Mouse (Mus musculus) T-cell, adult 2 months (primary cell): ENCODE measurements around the gene Hibadh.
A peak's percentile ranks its signal among the peaks of the same experiment; 100 is the strongest.

Experiments used
- DNase-seq: peaks from one replicate; pipeline ENCODE4 v3.0.0; 2022; ENCODE audit warnings: low spot score

Gene Hibadh

DNA sequence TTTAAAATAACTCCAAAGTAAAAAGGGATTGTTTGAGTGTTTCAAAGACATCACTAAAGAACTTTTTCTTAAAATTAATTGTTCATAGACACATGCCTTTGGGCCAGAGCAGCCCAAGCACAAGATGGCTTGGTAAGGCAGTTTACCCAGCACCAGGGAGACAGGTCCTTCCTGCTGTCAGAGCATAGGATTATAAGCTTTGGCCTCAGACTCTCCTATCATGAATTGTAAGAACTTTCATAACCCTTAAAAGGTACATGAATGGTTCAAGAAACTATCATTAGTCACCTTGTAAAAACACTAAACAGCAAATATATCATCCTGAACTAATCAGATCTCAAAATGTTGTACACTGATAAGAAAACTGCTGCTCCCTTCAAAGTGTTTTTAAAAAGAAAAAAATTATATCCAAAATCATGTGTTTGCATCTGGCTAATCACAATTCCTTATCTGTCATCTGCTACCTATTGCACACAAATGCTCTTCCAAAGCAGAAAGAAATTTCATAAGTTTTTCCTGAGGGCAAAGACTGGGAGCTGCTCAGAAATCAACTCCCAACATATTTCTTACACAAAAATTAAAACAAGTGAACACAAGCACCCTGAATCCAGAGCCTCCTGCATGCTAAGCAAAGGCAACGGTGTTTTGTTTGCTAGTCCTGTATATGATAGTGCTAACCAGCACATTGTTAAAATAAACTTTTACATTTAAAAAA, 1.6 kb downstream of the Hibadh start:
- no peak for DNase-seq

DNA sequence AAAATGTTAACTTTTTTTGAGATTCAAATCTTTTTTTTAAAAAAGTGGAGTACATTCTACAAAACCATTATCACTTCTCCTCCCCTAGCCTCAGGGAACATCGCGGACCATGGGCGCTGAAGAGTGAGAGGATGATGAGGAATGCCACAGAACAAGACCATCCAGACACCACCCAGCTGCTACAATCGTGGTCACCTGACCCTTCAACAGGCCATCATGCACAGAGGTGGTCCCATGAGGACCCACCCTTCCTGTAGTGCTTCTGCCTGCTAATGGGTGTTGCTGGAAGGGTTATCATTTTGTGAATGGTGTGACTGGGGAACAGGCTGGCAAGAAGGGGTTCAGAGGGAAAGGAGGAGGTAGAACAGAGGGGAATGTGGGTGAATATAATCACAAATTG, 2.9 kb downstream of the Hibadh start:
- DNase-seq, result no peak

DNA sequence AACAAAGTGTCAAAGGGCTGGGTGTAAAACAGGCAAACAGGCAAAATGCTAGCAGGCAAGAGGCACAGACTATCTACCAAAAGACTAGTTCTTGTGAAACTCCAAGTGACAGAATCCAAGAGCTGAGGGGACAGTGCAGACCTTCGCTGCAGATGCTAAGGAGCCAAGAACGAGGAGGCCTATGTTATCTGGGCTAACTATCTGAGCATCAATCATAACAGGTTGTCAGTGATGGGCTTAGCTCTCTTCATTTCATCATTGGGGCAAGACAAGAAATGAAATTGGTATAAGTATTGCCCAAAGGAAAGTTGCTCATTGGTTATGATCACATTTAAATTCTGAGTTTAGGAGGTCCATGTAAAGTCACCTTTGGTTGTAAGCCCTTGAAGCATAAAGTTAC, 4.8 kb downstream of the Hibadh start:
- no peak for DNase-seq

DNA sequence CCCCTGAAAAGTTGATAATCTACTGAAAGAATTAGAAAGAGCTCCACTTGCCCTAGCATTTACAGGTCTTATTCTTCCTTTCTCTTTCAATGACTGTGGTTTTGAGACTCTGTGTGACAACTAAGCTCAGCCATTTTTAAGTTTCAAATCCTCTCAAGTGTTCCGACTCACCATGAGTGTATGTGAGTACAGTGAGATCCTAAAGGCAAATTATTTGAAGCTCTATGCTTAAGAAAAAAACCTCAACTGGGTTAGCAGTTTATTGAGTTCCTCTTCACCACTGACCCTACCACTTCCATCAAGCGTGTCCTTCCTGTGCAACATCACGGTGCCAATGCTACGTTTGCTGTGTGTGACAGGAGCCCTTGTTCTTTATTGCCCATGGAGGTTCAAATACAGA, 9.6 kb downstream of the Hibadh start:
- no peak for DNase-seq

DNA sequence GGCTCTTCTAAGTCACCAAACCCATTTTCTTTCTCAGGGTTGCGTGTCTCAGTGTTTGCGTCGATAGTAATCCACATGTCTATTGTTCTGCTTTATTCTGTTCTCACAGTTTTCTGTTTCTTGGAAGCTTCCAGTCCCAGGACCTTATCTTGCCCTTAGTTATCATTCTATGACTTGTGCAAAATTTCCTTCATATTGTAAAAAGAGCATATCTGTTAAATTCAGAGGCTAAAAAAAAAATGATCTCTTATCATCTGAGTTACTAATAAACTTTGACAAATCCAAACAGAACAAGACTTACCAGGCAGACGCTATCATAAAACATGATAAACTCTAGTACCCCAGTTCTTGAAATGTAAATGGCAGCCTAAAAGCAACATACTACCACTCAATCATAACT, 11.0 kb downstream of the Hibadh start:
- no peak for DNase-seq

DNA sequence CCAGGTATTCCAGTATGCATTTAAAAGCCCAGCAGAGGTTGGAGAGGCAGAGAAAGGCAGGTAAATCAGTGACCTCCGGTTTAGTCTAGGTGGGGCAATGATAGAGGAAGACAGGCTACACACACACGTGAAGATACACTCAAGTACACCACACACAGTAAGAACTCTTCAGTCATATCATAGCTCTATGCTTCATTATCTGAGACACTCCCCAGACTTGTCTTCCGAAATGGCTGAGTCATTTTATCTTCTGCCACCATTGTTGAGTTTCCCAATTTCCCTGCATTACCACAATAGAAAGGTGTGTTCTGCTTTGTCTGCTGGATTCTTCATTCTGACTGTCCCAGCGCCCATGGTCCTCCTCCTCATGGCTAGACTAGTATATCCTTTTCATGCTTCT, 13.5 kb downstream of the Hibadh start:
- no peak for DNase-seq

DNA sequence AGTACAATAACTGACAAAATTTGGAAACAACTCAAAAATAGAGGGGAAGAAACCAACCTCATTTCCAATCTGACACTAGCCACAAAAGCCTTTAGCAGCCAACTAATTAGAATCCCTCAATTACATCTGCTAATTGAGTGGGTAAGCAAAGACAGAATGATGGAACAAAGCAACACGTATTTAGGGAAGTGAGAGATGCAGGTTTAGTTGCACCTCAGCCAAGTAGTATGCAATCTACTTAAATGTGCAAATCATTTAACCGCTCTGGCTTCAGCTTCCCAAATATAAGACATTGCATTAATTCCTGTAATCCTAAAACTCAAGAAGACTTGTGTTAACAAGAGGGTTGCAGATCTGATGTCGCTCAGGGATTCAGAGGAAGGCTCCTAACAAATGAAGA, 16.4 kb downstream of the Hibadh start:
- DNase-seq, result no peak

DNA sequence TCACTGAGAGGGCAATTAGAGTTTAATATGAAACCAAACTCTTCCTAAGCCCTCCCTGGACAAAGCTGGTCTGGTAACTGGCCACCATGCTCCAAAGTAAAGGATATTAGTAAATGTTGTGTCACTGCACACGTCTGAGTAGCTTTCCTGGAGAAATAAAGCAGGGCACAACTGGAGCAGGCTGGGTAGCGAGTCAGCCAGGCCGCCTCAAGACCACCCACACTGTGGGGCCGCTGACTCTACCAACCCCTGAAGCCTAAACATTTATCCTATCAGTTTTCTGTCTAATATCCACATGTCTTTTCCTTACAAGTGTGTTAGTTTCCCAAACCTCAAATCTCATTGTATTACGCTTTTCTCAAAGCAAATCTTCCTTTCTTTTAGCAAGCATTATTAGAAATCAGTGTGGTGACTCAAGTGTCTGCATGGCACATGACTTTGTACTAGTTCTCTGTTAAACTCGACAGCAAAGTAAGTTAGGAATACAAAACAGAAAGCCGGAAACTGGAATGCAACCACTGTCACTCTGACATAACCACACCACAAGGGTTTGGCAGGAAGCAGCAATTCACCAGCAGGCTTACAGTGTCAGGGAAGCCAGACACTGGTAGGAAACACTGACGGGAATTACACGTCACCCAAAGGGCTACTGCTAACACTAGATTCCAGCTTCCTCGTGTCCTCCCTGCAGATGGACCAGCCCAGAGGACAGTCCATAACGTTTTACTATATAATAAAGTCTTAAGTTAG, 18.3 kb downstream of the Hibadh start:
- DNase-seq, result no peak

DNA sequence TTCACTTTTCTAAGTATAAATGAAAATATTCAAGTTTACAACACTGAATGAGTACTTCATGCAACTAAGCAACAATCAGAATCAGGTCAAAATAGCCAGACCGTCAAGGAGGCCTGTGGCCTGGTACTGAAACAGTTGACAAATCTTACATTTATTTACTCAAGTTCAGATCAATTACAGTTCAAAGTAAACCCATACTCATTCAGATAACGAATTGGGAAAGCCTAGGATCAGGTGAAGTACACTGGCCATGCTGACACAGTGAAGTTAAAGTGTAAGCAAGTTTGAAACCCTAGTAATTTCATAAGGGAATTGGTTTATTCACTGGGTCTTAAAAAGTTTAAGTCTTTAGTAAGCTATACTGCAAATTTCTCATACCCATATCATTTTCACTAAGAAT, 20.1 kb downstream of the Hibadh start:
- DNase-seq, result no peak

DNA sequence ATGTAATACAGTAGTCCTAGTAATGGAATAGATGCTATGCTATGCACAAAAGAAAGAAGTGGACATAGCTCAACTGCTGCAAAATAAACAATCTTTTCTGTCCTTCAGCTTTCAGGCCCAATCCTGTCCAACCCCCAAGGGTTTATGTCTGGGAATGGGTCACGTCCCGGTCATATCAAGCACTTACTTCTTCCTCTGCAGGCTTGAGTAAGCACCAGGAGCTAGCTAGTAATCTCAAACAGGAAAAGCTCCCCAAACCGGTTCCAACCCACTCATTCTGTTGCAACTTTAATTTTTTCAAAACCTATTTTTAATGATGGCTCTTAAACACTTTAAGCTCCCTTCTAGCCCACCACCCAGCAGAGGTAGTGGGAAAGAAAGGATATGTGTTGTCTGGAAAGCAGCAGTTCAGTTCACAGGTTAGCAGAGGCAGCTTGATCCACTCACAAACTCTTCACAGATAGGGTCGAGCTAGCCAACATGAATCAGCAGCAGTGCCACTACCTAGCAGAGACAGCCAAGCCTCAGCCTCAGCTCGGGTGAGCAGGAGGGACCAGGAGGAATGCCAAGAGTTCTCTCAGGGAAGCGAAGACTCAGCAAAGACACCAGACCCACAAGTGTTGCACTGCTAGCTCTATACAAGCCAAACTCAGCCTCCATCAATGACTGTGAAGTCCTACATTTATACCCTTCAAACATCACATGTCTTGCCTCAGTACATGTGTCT, 30.4 kb downstream of the Hibadh start:
- DNase-seq, result no peak

DNA sequence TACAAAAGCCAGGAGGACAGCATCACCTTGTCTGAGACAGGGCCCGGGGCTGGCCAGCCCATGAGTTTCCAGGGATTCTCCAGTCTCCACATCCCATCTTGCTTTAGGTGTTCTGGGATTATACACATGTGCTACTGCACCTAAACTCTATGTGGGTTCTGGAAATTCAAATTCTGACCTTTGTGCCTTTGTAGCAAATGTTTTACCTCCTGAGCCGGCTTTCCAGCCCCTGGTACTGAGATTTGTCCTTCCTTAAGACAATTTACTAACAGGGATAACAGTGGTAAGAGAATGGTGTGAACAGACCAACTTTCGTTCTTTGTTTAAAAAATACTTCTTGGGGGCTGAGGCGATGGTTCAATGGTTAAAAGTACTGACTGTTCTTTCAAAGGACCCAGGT, 32.1 kb downstream of the Hibadh start:
- no peak for DNase-seq

DNA sequence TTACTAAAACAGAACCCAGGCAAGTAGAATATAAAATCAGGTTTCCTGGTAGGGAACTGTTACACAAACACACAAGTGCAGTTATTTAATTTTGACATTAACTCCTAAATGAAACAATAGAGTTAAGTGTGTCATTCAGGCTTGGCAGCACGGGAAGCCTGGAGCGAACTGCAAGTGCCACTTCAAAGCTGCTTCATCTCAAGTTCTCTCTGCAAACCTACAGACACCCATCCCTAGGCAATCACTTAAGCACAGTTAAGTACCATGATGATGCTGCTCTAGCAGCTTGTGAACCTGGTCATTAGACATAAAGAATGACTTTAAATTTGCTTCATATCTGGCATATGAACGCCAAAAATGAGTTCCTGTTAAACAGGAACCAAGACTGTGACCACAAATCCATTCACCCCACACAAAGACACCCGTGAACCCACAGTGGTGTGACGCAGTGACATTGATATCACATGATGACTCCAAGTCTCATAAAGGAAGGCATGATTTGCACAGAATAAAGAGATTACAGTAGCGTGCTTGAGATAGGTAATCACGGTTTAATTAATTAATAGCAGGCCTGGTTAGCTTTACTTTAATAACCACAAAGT, 33.3 kb downstream of the Hibadh start:
- peak; percentile 2 for DNase-seq

DNA sequence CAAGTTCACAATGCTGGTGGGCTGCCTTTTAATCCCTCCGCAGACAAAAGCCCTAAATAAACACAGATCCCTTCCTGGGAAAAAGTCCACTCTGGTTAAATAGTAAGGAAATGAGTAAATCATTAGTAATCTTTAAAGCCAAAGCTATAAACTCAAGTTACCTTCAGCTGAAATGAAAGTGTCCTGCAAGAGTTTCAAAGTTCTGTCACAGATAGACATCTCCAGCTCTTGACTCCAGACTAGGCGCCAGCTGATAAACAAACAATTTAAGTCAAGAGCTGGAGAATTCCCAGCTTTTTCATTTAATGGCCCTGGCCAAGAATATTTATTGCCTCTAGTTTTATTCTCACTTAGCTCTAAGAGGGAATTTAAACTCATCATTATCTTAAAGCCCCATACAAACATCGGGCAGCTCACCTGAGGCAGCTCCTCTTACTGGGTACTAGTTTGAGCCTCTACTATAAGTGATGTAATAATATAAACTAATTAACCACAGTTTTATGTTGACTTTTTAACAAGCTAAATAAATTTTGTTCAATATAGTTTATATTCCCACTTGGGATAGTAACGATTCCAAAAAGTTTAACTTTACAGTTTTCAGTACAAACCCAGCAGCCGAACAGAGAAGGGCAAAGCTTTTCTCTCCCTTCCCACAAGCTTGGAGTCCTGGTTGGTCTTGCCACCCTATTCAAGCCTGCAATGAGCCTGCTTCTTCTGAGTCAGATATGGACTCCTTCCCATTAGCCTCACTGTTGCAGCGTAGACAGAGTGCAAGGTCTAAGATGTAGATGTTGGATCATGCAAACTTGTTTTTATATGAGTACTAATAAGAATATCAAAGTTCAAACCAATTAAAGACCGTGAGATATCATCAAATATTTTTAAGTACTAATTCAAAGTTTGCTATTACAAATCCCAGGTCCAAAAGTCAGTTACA, 38.2 kb downstream of the Hibadh start:
- no peak for DNase-seq

DNA sequence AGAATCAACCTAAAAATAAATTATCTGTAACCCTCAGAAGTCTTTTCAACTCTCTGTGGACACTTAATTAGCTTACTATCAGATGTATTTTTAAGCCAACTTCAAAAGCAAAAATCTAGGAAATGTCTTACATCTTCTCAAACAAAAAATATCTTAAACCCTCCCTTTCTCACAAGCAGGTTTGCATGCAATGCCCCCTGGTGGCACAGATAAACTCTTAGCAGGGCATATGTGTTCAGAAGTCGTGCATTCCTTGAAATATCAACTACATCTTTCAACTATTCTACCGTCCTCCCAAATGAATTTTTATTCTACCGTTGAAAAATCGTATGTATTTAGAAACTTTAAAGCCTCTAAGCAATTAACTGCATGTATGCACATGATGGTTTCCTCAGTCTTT, 39.1 kb downstream of the Hibadh start:
- DNase-seq, result peak; percentile 18

DNA sequence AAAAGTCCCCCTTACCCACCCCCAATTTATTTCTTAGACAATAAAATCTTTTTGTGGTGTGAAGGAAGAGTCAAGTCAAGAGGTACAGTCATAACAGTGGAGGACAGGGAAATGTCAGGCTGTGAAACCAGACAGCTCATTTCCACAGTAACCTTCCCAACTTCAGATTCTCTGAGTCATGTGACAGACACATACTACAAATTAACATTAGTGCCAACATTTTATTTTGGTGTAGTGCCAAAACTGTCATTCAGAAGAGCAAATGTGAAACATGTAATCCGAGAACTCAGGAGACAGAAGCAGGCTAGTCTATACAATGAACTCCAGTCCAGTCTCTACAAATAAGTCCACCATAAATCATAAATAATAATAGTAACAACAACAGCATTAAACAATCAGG, 45.4 kb downstream of the Hibadh start:
- DNase-seq, result no peak

DNA sequence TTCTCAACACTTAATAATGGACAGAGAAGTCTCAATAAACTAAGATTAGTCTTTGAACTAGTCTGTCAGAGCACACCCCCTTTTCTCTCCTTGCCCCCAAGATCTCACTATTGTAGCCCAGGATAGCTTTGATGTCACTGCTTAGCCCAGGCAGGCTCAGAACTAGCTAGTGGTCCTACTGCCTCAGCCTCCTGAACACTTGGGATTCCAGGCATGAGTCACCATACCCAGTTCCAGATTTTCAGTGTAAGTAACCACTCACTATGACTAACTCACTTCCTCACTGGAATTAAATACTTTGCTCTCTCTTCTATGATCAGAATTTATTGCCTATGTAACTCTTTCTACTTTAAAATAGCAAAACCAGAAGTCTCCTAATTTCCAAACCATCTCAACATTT, 53.6 kb downstream of the Hibadh start:
- no peak for DNase-seq

DNA sequence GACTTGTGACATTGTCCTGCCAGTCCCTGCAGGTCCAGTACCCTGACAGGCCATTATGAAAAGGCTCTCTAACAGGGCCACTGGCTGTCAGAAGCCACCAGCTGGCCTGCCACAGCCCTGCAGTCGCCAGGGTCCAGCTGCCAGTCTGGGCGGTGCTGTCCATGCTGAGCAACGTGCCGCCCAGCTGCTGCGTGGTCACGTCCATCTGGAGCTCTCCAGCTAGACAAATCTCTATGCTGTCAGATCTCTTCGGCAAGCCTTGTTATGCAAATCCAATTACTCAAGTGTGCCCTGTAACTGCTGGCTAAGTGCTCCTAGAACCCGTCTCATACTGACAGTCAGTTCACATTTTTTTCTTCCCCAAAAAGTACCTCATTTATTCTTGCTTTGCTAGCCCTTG, 55.8 kb downstream of the Hibadh start:
- no peak for DNase-seq

DNA sequence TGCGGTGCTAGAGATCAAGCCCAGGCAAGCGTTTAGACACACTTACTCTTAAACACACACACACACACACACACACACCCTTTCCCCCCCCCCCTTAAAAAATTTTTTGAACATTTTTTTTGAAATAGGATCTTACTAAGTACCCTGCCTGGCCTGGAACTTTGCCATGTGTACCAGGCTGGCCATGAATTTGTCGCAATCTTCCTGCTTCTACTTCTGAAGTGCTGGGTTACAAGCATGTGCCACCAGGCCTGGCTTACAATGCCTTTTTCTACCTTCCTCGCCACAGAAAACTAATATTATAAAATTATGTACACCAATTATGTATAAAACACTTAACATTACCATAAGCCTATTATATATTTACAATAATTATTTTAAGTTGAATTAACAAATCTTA, 59.1 kb downstream of the Hibadh start:
- no peak for DNase-seq

DNA sequence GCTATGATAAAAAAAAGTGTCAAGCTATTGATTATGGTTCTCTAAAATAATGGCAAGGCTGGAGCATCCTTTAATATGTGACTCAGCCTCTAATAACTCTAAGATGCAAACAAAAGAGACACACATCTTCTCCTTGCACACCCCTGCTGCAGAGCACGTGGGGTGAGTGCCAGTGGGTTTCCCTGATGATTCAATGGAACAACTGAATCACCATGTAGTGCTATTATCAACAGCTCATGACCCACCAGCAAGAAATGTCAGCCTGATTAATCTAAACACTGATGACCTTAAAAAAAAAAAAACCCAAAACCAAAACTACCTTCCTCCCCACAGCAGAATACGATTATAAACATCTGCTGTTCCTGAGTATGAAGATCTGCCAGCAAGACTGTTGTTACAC, 61.9 kb downstream of the Hibadh start:
- no peak for DNase-seq

DNA sequence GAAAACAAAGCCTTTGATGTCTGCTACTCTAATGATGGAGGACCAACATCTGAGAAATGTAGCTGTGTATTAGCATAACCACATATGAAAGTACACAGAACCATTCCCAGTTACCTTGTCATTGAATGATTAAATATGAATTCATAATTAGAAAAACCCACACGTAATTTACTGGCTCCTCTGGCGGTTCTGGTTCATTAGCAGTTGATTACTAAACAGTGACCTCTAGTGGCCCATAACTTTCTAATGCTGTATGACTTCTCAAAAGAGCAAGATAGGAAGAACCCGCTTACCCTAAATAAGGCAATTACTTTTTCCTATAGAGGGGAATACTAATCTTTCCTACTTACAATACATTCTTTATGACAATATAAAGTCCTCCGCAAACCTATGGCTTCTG, 62.9 kb downstream of the Hibadh start:
- no peak for DNase-seq

DNA sequence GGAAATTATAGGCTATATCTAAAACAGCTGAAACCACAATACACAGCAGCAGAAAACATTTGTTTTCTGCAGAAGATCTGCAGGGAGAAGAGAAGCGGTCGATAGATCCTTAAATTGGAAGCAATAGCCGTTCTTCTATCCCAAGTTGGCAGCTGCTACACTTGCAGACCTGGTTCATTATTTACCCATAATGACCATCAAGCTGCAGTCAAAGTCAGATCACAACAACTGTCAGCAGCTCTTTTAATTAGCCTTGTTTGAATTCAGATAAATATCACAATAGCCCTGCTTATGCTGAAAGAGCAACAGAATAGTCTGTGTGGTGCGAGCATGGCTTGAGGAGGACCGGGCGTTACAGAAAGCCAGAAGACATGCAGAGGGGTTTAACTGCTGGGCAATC, 71.5 kb downstream of the Hibadh start:
- no peak for DNase-seq
